Mouse (Mus musculus): ENCODE results near the gene Best3.

DNA sequence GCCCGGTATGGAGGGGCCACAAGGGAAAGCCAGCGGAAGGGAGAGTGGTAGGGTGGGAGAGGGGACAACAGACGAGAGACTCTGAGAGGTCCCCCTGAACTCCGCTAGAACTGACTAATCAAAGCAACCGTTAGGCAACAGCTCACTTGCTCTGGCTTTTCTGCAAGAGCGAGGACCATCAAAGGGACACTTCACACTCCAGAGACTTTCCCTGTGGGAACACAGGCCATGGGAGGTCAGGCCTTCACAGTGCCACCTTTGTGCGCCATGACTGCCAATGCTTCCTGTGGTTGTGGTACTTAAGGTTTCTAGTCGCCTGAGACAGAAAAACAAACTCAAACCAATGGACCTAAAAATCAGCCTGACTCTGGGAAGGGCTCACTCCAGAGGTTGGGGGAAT lies 24.9 kb downstream of the Best3 start:
- TF ChIP-seq EP300 (IDR thresholded peaks at IDR 0.05; ENCODE audit: low read depth): no peak
- TF ChIP-seq CTCF (IDR thresholded peaks at IDR 0.05; ENCODE audit: low read depth): no peak
